Mouse (Mus musculus): ENCODE results near the gene Tgm2. TPM values are rescaled to one million over a fixed set of nuclear protein-coding genes. Genes with fewer than 3 reads are reported as not detected.
A peak's percentile ranks its signal among the peaks of the same experiment; 100 is the strongest.

Gene Tgm2
- polyA plus RNA-seq, 1 experiment from 2014 or later = 67.7 TPM

DNA sequence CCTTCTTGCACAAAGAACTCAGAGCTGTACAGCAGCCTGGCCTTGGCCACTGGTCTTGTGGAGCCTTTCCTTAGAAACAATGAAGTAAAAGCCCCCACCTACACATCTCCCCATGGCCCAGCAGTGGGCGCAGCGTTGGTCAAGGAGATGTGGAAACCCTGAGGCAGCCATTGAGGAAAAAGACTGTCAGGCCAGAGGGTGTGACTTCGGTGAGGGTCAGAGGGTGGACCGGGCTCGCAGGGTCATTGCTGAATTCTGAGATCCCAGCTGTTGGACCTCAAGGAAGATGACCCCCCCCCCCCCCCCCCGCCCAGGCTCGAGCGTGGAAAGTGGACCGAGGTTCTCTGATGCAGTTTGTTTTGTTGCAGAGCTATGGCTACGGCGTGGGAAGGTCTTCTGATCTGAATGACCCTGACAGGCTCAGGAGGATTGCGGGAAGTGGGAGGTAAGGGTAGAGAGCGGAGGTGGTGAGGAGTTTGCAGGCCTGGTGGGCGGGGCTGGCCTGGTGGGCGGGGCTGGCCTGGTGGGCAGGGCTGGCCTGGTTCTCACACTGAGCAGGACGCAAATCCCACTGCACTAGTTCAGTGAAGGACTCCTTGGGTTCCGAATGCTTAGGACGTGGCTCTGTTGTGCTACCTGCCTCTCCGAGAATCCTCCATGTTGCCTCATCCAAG is 32.6 kb upstream of the Tgm2 start:
- H3K4me2 ChIP-seq = peak overlapping the region; percentile 64
- H3K4me1 ChIP-seq (replicated peaks) = peaks cover 47% of the 10 kb centered on the region
- ATAC-seq (ENCODE audit: insufficient read depth) = peak; percentile 35
- H3K9ac ChIP-seq = no peak overlapping the region
- H3K9me3 ChIP-seq (replicated peaks) = no peaks in the 10 kb centered on the region
- peak overlapping the region; percentile 32 for H3K4me3 ChIP-seq (replicated peaks)
- H3K36me3 ChIP-seq (replicated peaks) = no peaks in the 10 kb centered on the region
- 7% methylated on average over 19 of the region's 19 CpGs for WGBS (ENCODE audit: insufficient replicate concordance)
- no peak overlapping the region for H3K27ac ChIP-seq (replicated peaks)
- peaks cover 41% of the 10 kb centered on the region for H3K27me3 ChIP-seq

DNA sequence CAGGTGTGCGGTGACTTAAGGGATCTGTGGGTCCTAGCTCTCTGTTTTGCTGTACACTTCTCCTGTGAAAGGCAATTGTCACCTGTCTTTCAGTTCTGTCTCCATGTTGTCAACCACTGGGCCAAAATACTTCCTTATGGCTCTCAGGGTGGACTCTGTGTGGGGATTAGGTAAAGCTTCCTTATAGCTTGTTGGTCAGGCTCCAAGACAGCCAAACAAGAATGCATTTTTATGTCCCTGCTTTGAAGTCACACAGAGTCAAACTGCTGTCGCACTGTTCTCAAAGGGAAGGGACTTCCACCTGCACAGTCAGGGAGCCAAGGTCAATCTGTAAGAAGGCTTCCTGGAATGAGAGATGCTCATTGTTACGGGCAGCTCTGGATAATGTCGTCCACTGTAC is 31.9 kb upstream of the Tgm2 start:
- ATAC-seq (ENCODE audit: insufficient read depth) = no peak
- H3K4me3 ChIP-seq (replicated peaks) = no peak overlapping the region
- peaks cover 51% of the 10 kb centered on the region for H3K4me1 ChIP-seq (replicated peaks)
- H3K27ac ChIP-seq (replicated peaks) = no peak overlapping the region
- no peak overlapping the region for H3K9ac ChIP-seq
- H3K36me3 ChIP-seq (replicated peaks) = no peaks in the 10 kb centered on the region
- peaks cover 44% of the 10 kb centered on the region for H3K27me3 ChIP-seq
- H3K9me3 ChIP-seq (replicated peaks) = no peaks in the 10 kb centered on the region
- no peak overlapping the region for H3K4me2 ChIP-seq
- 68% methylated on average over 4 of the region's 4 CpGs for WGBS (ENCODE audit: insufficient replicate concordance)

GRCm38 (mm10) chr2:158177574-158177973 is 31.3 kb upstream of the Tgm2 start:
- 75% methylated on average over 3 of the region's 3 CpGs for WGBS (ENCODE audit: insufficient replicate concordance)
- H3K4me3 ChIP-seq (replicated peaks) = no peak overlapping the region
- no peak overlapping the region for H3K9ac ChIP-seq
- H3K9me3 ChIP-seq (replicated peaks) = no peaks in the 10 kb centered on the region
- H3K27ac ChIP-seq (replicated peaks) = no peak overlapping the region
- H3K4me2 ChIP-seq = no peak overlapping the region
- H3K36me3 ChIP-seq (replicated peaks) = no peaks in the 10 kb centered on the region
- H3K27me3 ChIP-seq = peaks cover 44% of the 10 kb centered on the region
- no peak for ATAC-seq (ENCODE audit: insufficient read depth)
- H3K4me1 ChIP-seq (replicated peaks) = peaks cover 51% of the 10 kb centered on the region

DNA sequence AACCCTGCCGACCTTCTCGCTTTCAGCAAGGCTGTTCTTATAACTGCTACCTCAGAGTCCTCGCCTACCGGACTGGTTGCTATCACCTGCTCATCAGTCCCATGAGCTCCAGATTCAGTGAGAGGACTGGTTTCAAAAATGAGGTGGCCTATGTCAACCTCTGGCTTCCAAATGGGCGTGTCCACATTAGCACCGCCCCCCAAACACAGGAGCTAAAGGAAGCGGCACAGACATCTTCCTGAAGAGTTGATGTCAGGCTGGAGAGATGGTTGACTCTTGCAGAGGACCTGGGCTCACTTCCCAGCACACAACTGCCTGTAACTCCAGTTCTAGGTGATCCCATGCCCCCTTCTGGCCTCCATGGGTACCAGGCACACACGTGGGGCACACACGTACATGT is 30.5 kb upstream of the Tgm2 start:
- ATAC-seq (ENCODE audit: insufficient read depth) = no peak
- no peaks in the 10 kb centered on the region for H3K36me3 ChIP-seq (replicated peaks)
- 73% methylated on average over 9 of the region's 9 CpGs for WGBS (ENCODE audit: insufficient replicate concordance)
- no peak overlapping the region for H3K4me3 ChIP-seq (replicated peaks)
- H3K27ac ChIP-seq (replicated peaks) = no peak overlapping the region
- H3K27me3 ChIP-seq = peaks cover 44% of the 10 kb centered on the region
- peaks cover 51% of the 10 kb centered on the region for H3K4me1 ChIP-seq (replicated peaks)
- no peak overlapping the region for H3K9ac ChIP-seq
- no peaks in the 10 kb centered on the region for H3K9me3 ChIP-seq (replicated peaks)
- no peak overlapping the region for H3K4me2 ChIP-seq

- no peaks in the 10 kb centered on the region for H3K36me3 ChIP-seq (replicated peaks)
- H3K27me3 ChIP-seq = peaks cover 42% of the 10 kb centered on the region
- no peak overlapping the region for H3K4me3 ChIP-seq (replicated peaks)
- H3K9me3 ChIP-seq (replicated peaks) = no peaks in the 10 kb centered on the region
- H3K4me2 ChIP-seq = peak overlapping the region; percentile 29
- H3K9ac ChIP-seq = no peak overlapping the region
- 2% methylated on average over 3 of the region's 3 CpGs for WGBS (ENCODE audit: insufficient replicate concordance)
- H3K27ac ChIP-seq (replicated peaks) = peak overlapping the region; percentile 79
- peak; percentile 69 for ATAC-seq (ENCODE audit: insufficient read depth)
- peaks cover 51% of the 10 kb centered on the region for H3K4me1 ChIP-seq (replicated peaks)
Measured at GRCm38 (mm10) chr2:158175433-158175832, 29.2 kb upstream of the Tgm2 start.

DNA sequence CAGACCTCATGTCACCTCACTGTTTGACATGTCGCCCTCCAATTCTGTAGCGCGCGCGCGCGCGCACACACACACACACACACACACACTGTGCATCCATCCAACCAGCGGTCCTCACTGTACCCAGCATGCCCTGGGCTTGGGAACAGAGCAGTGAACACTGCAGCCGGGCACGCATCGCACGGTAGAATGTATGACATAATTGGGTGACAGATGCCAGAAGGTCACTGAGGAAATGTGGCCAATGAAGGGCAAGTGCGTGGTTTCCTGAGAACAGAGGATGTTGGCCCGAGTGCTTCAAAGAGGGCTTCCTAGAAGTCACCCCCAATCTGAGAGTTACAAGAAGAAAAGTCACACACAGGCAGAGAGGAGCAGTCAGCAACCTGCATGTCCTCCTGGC is 28.7 kb upstream of the Tgm2 start:
- Histone ChIP-seq H3K9me3 (replicated peaks) (no peaks in the 10 kb centered on the region), H3K27me3 (peaks cover 37% of the 10 kb centered on the region), H3K4me1 (replicated peaks) (peaks cover 51% of the 10 kb centered on the region), H3K36me3 (replicated peaks) (no peaks in the 10 kb centered on the region), H3K27ac (replicated peaks) (peak overlapping the region; percentile 79), H3K4me2 (peak overlapping the region; percentile 29), H3K4me3 (replicated peaks) (no peak overlapping the region), H3K9ac (no peak overlapping the region)
- peak; percentile 29 for ATAC-seq (ENCODE audit: insufficient read depth)
- WGBS (ENCODE audit: insufficient replicate concordance) = 51% methylated on average over 15 of the region's 15 CpGs

- 25% methylated on average over 5 of the region's 5 CpGs for WGBS (ENCODE audit: insufficient replicate concordance)
- Histone ChIP-seq H3K4me3 (replicated peaks) (no peak overlapping the region), H3K9ac (no peak overlapping the region), H3K27me3 (peaks cover 32% of the 10 kb centered on the region), H3K36me3 (replicated peaks) (no peaks in the 10 kb centered on the region), H3K4me1 (replicated peaks) (peaks cover 46% of the 10 kb centered on the region), H3K9me3 (replicated peaks) (no peaks in the 10 kb centered on the region), H3K27ac (replicated peaks) (peak overlapping the region; percentile 79; the same call in 1 of the 2 replicates), H3K4me2 (no peak overlapping the region)
- no peak for ATAC-seq (ENCODE audit: insufficient read depth)
Measured at GRCm38 (mm10) chr2:158174438-158174837, 28.2 kb upstream of the Tgm2 start.

- peaks cover 43% of the 10 kb centered on the region for H3K4me1 ChIP-seq (replicated peaks)
- no peak for ATAC-seq (ENCODE audit: insufficient read depth)
- H3K27me3 ChIP-seq = peaks cover 18% of the 10 kb centered on the region
- H3K4me3 ChIP-seq (replicated peaks) = no peak overlapping the region
- WGBS (ENCODE audit: insufficient replicate concordance) = 44% methylated on average over 2 of the region's 2 CpGs
- H3K4me2 ChIP-seq = no peak overlapping the region
- H3K27ac ChIP-seq (replicated peaks) = no peak overlapping the region
- no peaks in the 10 kb centered on the region for H3K9me3 ChIP-seq (replicated peaks)
- H3K9ac ChIP-seq = no peak overlapping the region
- no peaks in the 10 kb centered on the region for H3K36me3 ChIP-seq (replicated peaks)
Measured at GRCm38 (mm10) chr2:158170394-158170793, 24.2 kb upstream of the Tgm2 start.

DNA sequence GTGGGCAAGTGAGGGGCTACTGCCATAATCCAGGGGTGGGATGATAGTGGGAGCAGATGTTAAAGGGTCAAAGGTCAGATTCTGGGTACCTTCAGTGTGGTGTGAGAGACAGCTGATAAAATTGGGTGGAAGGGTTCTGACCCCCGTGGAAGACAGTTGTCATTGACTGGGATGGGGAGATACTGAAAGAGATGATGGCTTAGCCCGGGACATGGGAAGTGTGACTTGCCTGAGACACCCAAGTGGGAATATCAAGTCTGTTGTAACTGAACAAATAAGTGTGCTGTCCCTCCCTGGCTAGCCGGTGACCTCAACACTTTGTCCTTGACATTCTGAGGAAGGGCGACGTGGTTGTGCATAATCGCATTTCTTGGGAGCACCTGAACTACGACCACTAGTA is 23.5 kb upstream of the Tgm2 start:
- Histone ChIP-seq H3K4me3 (replicated peaks) (no peak overlapping the region), H3K36me3 (replicated peaks) (no peaks in the 10 kb centered on the region), H3K4me1 (replicated peaks) (peaks cover 37% of the 10 kb centered on the region), H3K9me3 (replicated peaks) (no peaks in the 10 kb centered on the region), H3K9ac (no peak overlapping the region), H3K4me2 (no peak overlapping the region), H3K27ac (replicated peaks) (no peak overlapping the region), H3K27me3 (peaks cover 11% of the 10 kb centered on the region)
- ATAC-seq (ENCODE audit: insufficient read depth) = no peak
- WGBS (ENCODE audit: insufficient replicate concordance) = 69% methylated on average over 7 of the region's 7 CpGs

DNA sequence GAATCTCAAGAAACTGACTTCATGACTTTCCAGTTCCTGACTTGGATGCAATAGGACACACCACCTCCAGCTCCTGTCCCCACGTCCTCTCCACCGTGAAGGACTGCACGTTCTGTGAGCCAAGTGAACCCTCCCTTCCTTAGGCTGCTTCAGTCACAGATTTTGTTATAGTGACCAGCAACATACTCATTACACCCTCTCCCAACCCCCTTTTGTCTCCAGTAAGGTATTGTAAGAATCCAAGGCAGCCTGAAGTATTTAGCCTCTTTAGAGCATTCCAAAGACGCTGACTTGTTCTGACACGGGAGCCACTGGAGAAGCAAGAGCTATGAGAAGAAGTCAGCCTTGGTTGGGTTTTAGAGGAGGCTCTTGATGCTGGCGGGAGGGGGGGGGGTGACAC is 23.1 kb upstream of the Tgm2 start:
- no peak for ATAC-seq (ENCODE audit: insufficient read depth)
- WGBS (ENCODE audit: insufficient replicate concordance) = 66% methylated on average over 6 of the region's 6 CpGs
- H3K9me3 ChIP-seq (replicated peaks) = no peaks in the 10 kb centered on the region
- H3K36me3 ChIP-seq (replicated peaks) = no peaks in the 10 kb centered on the region
- peaks cover 32% of the 10 kb centered on the region for H3K4me1 ChIP-seq (replicated peaks)
- no peak overlapping the region for H3K4me3 ChIP-seq (replicated peaks)
- peaks cover 7% of the 10 kb centered on the region for H3K27me3 ChIP-seq
- no peak overlapping the region for H3K27ac ChIP-seq (replicated peaks)
- no peak overlapping the region for H3K9ac ChIP-seq
- H3K4me2 ChIP-seq = no peak overlapping the region

DNA sequence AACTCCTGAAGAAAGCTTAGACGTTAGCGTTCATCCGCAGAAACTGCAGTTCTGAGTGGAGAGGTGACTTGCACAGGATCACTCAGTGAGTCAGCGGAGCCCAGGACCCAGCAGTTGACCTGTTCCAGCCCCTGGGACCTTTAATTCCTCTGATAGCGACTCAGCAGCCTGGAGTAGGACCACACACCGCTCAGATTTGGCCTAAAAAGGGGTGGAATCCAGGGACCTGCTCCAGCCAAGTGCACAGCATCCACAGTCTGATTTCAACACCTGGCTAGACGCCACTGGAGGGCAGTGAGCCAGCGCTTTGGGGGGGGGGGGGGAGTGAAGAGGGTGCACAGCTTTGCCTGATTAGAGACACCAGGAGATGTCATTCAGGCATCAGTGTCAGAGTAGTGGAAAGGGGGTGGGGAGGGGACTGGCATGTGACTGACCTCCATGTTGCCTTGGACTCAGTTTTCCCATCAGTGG is 22.5 kb upstream of the Tgm2 start:
- WGBS (ENCODE audit: insufficient replicate concordance) = 60% methylated on average over 8 of the region's 8 CpGs
- no peaks in the 10 kb centered on the region for H3K36me3 ChIP-seq (replicated peaks)
- ATAC-seq (ENCODE audit: insufficient read depth) = 0 out of 2 replicates have a peak, but pooled peaks have one; percentile 15

More for the DNA sequence above, 22.5 kb upstream of the Tgm2 start:
- H3K27me3 ChIP-seq = 0 out of 2 replicates have a peak, but pooled peaks cover 3% of the 10 kb centered on the region
- no peak overlapping the region for H3K9ac ChIP-seq
- no peaks in the 10 kb centered on the region for H3K9me3 ChIP-seq (replicated peaks)
- H3K27ac ChIP-seq (replicated peaks) = no peak overlapping the region
- H3K4me2 ChIP-seq = no peak overlapping the region
- peaks cover 27% of the 10 kb centered on the region for H3K4me1 ChIP-seq (replicated peaks)
- no peak overlapping the region for H3K4me3 ChIP-seq (replicated peaks)
